Mouse (Mus musculus): ENCODE data around the gene Blcap.

The Blcap gene

DNA sequence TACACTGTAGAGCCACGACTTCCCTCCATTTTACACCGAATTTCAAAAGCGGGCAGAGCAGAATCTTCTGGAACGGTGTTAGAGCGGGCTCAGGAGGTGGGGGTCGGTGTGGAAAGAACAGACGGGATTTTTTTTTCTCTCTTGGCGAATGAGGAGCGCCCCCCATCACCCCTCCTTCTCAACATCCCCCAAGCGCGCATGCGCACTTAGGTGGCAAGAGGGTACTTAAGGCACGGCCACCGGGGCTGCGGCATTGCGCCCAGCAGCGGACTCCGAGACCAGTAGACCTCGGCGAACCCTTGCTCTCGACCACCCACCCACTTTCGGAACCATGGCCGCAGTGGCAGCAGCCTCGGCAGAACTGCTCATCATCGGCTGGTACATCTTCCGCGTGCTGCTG lies 11.2 kb downstream of the Blcap start, which contains the start of gene Nnat:
TSS of gene Nnat (plus strand) at position 221 of the 400 bp plus-strand sequence.
- DNase-seq (ENCODE audit: low spot score in 2 of 2): peak; percentile 54 to 61

DNA sequence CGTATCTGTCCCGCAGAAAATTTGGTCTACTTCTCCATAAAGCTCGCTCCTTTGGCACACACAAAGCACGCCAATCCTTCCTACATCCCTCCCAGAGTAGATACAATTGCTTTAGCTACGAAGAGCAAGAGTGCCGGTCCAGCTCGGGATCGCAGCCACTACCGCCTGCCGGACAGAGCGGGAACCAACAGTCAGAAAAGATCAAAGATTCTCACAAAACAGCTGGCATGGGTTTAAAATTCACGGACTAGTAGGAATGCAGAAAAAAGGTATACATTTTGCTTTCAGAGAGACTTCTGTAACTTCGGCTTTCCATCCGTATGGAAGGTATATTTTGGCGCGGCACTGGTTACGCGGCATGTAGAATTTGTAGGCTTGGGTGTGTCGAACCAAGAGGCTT lies 11.6 kb downstream of the Blcap start:
- no peak for DNase-seq (ENCODE audit: low spot score in 2 of 2)

DNA sequence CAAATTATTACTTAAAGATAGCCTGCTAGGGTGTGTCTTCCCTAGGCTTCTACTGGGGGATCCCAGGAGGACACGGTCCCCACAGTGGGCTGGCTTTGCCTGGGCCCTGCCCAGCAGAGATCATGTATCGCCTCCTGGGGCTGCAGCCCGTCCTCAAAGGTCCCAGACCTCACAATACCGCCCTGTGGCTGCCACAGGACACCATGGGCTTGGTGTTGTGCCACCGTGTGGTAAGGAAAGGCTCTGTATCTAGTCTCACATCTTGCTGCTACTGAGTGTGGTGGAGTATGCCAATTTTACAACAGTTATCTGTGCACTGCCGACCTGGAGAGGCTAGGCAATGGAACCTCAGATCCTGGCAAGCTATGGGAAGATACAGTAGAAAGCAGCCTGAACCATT lies 12.6 kb downstream of the Blcap start:
- no peak for DNase-seq (ENCODE audit: low spot score in 2 of 2)

DNA sequence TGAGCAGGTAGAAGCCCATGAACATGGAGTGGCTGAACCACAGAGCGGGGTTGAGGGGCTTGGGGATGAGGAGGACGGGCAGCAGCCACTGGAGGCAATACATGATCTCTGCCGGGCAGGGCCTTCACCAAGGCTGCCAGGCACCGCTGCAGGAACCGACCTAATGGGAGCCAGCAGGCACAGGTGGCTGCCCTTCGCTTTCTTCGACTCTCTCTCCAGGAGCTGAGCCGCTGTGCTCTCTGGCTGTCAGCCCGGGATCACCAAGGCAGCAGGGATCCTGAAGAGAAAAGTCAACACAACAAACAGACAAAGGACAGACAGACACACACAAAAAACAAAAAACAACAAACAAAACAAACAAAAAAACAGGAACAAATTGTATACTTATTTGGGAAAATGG lies 13.0 kb downstream of the Blcap start:
- DNase-seq (ENCODE audit: low spot score in 2 of 2): no peak

DNA sequence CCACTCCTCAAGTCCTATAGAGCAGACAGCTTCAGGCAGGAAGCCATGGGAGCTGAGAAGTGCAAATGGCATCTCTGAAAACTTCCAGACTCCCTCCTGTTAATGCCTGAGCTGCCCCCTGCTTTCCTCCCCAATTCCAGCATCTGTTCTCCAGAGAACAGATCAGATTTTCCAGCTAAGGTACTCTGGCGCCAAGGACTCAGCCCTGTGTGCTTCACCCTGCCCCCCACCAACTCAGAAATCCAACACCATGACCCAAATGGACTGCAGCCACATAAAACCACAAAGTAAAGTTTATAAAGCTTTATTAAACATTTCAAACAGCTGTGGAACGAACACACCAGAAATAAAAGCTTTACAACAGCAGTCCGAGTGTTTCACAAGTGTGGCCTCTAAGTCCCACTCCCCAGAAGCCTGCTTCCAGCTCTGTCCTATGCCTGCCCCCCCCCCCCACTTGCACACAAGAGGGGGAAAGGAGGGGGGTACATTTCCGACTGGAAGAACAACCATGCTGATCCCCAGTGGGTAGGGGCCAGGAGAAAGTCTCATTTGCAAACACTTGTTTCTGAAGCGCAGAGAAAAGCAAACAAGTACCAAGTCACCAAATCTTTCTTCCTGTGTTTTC lies 14.9 kb downstream of the Blcap start:
- no peak for DNase-seq (ENCODE audit: low spot score in 2 of 2)

DNA sequence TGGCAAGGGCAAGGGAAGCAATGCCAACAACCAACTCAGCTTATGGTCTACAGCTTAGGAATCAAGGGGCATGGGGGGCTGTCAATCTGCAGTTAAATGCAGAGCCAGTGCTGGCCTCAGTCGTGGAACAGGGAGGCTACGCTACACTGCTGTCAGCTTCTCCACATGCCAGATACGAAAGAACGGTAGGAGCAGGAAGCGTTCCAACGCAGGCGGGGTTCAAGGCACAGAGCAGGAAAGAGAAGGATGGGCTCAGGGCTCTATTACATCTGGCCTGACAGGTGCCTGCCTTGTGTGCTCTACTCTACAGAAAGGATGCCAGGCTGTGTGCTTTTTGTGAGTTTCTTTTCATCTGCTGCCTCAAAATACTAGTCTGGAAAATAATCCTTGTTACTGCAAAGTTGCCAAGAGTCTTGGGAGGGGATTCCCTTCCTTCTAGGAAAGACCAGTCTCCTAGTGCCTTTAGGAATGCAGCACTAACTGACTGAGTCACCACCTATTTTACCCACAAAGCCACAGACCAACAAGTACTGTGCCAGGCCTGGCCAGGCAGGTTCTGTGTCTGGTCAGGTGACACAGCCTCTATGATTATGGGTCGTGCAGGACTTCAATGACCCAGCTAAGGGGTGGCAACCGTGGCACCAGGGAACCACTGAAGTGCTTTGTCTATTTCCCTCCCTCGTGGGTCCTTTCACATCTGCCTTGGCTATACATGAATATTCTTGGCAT lies 18.8 kb downstream of the Blcap start:
- DNase-seq (ENCODE audit: low spot score in 2 of 2): no peak

DNA sequence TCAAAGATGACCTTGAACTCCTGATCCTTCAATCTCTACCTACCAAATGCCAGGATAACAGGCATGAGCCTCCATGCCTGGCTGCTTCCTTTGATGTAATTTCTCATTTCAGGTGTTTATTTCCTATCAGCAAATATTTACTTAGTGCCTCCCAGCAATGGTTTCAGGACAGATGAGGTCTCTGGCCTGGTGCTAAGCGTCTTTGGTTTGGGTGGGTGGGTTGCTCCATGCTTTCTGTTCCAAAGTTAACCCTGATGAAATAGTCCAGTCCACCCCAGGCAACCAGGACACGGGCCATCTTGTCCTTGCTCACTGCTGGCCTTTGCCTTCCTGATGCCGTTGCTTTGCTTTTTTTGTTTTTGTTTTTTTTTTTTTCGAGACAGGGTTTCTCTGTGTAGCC lies 20.8 kb downstream of the Blcap start:
- no peak for DNase-seq (ENCODE audit: low spot score in 2 of 2)

DNA sequence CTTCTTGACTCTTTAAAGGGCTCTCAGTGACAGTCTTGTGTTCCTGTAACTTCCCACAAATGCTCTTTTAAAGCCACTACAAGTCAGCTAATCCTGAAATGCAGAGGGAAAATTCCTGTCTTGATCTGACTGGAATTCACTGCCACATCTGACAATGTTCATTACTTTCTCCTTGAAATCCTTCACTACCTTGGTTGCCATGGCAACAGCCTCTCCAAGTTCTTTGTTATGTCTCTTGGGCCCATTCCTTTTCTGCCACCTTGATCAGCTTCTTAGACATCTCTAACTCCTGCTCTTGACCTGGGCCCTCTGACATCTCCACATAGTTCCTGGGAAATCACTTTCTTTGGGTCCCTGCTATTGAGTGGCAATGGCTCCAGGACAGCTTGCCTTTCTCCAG lies 24.4 kb downstream of the Blcap start:
- no peak for DNase-seq (ENCODE audit: low spot score in 2 of 2)

DNA sequence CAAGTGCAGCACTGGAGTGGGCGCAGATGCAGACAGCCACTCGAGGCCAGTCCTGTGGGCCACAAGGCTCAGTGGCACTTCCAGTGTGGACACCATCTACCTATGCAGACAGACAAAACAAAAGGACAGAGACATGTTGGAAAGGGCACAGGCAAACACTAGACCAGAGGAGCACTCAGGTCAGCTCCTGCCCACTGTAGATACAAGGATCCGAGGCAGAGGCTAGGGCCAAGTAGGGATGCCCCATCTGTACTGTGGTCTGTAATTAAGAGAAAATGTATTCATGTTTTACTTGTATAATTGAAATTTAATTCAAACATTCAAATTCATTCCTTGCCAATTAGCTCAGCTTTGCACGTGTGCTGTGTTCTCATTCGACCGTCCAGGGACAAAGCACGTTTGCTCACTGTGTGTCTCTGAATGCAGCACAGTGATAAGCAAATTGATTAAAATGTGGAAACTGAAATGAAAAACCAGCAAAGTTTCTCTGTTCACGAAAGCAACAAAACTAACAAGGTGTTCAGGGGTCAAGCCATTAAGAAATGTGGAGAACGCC lies 26.7 kb downstream of the Blcap start:
- DNase-seq (ENCODE audit: low spot score in 2 of 2): no peak

DNA sequence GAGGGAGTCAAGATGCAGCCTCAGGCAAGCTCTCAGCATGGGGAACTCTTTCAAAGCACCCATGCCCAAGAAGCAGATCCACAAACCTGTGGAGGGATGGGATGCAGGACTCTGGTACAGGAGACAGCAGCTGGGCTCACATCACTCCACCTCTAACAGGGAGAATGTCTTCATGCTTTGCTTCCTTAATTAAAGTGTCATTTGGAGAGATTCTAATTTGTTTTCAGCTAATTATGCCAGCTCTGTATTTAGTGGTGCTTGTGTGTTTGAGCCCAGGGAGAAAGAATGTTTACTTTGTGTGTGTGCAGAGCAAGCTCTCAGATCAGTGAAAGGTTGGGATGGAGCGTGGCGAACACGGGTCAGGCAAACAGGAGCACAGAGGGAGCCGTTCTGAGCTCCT lies 28.7 kb downstream of the Blcap start:
- no peak for DNase-seq (ENCODE audit: low spot score in 2 of 2)

DNA sequence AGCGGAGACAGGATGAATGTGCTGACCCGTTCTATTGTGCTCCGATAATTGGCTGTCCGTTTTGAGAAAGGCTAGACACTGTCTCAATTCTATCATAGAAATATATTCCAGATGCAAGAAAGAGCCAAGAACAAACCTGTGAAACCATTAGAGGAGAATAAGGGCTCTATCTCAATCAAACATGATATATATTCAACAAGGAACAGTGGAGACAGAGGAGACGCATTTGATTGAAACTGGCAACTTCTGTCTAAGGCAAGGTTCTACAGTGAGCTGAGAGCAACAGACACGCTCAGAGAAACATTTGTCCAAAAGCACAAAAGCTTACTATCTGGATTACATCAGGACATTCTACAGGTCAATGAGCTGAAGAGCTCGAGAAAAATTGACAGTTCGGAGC lies 29.4 kb downstream of the Blcap start:
- DNase-seq (ENCODE audit: low spot score in 2 of 2): no peak

DNA sequence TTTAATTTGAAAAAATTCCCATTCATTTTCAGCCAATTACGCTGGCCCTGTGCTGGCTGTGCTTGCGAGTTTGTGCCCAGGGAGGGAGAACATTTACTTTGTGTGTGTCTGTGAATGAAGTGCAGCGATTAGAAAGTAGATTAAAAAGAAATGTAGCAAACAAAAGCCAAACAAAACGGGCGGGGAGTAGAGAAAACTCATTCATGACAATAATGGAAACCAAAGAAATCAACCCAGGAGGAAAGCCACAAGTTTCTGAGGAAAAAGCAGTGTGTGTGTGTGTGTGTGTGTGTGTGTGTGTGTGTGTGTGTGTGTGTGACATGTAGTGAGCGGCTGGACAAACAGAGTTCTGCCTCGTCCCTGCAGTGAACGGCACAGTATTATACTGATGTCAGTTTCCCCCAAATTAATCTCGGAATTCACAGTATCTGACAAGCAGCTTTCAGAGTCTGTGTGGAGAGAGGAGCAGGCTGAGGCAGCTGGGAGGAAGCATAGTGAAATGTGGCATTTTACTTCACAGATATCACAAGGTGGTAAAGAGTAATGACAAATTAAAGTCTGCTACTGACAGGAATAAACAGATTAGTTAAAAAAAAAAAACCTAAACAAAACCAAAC lies 30.0 kb downstream of the Blcap start:
- no peak for DNase-seq (ENCODE audit: low spot score in 2 of 2)

DNA sequence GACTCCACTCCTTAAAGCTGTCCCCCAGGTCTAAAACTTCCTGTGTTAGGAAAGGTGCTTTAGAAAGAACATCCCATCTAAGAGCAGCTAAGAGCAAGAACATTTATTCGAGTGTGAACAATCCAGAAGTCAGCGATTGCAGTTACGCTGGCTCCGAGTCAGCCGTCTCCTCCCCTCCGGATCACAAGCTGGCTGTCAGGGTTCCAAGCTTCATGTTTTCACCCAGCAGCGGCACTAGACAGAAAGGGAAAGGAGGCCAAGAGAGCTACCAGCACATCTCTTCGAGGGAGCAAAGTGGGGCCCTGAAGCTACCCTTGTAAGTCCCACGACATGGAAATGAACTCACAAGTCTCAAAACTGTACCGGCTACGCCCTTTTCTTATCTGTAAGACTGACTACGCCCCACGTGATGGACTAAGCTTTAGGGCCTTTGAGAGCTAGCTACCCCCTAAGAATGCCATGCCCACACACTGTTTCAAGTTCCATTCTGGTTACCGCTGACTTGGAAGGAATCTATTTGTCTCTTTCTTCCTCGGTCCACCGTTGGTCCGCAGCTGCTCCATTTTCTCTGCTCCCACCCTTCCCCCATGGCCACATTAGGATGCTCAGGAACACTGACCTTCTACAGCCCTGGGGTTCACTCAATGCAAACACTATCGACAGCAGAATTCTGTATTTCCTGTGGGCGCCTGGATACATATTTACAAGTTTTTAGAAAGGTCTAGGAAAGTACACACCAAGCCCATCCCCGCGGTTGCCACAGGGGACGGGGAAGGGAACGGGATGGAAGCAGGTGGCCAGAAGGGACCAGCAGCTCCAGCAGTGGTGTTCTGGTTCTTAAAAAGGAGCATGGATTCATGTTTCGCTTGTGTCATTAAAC lies 30.8 kb downstream of the Blcap start:
- peak in 1 of 2 experiments; percentile 45 for DNase-seq (ENCODE audit: low spot score in 2 of 2)

DNA sequence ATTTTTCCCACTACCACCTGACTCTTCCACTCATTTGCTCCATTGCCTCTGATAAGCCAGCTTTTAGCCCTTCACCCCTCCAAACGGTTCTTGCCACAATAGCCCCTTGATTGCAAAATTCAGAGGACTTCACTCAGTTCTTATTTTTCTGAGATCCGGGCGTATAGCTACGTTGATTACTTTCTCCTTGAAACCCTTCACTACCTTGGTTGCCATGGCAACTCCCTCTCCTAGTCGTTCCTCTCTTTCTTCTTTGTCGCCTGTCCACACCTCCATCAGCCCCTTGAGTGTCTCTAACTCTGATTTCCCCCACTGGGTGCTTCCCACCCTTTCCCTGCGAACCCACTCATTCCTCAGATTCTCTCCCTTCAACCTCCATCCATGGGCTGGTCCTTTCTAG lies 34.0 kb downstream of the Blcap start:
- no peak for DNase-seq (ENCODE audit: low spot score in 2 of 2)

DNA sequence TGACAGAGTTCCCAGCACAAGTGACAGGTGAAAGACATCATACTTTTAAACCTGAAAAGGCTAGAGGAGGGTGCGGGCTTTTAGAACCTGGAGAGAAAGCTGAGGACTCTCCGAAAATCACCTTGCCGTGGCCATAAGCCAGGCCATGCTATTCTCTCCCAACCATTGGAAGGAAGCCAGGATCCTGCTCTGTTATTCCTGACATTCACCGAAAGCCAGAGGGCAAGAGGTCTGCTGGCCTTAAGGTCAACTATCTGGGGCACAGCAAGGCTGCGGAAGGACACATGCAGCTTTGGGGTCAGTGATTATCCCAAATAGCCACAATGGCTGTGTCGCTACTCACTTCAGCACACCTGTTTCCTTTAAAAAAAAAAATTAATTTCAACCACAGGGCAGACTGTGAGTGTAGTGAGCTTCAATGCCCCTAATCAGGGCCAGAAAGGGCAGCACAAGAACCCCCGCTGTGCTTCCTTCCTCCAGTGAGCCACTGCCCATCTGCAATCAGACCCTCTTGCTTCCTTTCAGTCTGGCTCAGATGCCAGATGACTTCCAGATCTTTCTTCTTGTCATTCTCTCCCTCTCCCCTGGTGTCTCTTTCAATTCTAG lies 34.5 kb downstream of the Blcap start:
- no peak for DNase-seq (ENCODE audit: low spot score in 2 of 2)

DNA sequence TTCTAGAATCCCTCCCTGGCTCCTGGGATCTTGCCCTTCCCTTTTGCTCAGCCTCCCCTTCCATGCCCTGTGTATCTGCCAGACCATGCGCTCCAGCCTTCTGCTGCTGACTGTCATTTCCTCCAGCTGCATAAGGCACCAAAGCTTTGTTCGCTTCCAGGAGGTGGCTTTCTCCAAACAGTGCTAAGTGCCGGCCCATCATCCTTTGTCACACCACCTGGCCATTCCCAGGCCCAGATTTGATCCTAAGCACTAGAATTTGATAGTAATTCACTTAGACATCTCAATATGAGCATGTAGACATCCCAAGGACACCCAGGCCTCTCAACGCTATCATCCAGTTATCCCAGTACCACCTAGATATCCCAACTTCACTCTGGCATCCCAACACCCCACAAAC lies 36.9 kb downstream of the Blcap start:
- no peak for DNase-seq (ENCODE audit: low spot score in 2 of 2)

DNA sequence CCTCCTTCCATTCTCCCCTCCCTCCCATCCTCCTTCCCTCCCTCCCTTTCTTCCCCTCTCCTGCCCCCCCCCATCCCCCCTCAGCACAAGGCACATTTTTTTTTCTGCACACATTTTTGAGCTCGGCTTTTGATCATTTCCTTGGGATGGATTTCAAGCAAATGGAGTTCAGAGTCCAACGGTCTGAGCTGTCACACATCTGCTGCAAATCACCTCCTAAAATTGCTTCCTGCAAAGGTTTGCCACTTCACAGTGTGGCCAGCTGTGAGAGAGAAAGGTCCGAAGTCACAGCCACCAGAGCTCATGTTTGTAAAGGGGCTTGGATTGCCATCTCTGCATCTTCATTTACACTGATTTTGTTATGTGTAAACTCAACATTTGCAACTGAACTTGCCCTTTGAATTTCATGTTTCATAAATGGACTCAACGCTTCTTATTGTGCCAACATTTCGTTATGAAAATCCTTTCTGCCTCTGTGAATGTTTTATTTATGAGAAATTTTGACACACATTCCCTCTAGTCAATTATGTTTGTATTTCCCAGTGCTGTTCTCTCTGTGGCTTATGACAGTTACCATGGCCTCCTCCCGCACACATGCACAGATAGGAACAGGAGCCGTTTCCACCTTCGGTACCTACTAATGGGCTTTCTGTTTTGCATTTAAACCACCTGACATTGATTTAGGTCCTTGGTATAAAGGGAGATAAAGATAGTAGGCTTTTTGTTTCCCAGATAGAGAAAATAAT lies 39.2 kb downstream of the Blcap start:
- DNase-seq (ENCODE audit: low spot score in 2 of 2): no peak

DNA sequence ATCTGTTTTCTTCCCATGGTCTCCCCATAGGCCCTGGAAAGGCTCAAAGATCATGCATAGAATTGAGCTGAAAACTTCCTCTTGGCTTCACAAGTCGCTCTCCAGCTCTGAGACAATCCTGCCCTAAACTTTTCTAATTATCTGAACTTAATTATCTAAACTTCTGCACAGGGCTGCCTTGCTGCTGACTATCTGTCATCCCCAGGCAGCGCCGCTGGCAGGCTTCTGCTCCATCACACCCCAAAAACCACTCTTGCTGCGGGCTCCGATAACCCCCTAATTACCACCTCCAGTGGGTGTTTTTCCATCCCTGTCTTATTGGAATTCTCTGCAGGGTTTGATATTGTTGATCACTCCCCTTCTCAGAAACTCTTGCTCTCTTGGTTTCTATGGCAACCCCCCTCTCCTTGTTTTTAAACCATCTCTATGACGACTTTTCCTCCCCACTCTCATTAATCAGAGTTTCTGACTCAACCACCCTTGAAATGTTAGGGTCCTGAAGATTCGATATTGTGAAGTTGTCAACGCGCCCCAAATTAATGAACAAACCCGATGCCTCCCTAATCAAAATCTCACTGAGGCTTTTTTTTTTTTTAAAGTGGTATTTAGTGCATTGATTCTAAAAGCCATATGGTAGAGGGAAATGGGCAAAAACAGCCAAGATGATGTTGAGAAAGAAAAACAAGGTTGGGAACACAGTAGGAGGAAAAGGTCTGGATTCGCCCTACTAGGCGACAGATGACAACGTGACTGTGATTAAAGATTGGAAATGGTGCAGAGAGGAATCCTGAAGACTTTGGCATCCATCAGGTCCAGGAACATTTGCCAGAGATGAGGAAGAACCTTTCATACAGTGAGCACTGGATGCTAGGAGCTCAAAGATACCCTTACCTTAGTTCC lies 40.8 kb downstream of the Blcap start:
- no peak for DNase-seq (ENCODE audit: low spot score in 2 of 2)

DNA sequence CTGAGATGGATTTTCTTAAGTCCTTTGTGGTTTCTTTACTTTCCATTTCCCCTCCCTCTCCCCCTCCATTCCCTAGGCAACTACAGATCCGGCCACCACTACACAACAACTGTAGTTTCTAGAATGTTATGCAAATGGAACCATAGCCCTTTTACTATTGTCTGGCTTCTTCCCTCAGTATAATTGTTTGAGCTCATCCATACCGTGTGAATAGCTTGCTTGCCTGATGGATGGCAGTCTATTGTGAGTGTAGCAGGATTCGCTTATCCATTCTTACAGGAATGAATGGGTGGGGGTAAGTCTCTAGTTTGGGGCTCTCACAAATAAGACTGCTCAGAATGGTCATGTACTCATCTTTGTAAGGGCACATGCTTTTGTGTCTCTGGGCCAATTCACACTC lies 48.5 kb downstream of the Blcap start:
- no peak for DNase-seq (ENCODE audit: low spot score in 2 of 2)

DNA sequence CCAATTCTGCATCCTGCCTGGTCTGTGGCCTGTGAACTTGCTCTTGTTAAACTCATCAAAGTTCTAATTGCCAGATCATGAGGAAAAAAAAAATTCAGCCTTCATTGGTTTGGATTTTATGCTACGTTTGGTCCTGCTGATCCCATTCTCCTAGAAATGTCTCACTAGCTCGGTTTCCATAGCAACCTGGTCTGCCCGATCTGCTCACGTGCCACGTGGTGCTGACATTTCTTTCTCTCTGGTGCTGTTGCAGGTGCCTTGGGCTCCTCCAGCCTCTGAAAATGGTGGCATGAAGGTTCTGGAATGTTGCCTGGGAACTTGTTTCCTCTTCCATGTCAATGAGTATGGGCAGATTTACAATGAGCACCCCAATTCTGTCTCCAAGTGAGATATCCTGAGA lies 50.6 kb downstream of the Blcap start:
- peak in 1 of 2 experiments; percentile 40 for DNase-seq (ENCODE audit: low spot score in 2 of 2)
